ENCODE assay signal across 11 mouse cellular contexts in the genomic region with DNA sequence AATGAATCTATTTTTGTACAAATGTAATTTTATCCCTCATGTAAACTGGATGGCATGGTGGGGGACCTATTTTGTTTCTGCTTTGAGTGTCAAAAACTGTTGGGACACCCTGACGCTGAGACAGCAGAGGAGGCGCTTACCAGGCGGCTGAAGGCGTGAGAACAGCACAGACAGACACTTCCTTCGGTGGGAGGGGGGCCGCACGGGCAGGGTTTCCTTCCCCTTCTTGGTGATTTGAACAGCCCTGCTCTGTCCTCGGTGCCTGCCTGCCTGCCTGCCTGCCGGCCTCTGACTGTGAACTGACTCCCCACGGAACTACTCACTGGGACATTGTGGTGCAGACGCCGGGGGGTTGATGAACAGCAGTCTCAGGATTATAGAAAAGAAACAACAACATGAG.
A peak's percentile ranks its signal among the peaks of the same experiment; 100 is the strongest.
DNase-seq lines count a peak whose midpoint lies in the region; ATAC-seq and TF ChIP-seq lines count a peak whose summit lies in the region.
"Had no signal": no experiment of that assay in that cellular context is flagged by ENCODE, and none has a peak within 500 bp of the region (broad histone marks: within the 10 kb centered on the region; RNA-seq: fewer than 3 reads in every experiment).

No protein-coding gene starts in this region.

- DNase-seq in liver (peak; percentile 44), adipocyte (ENCODE audit: low spot score) (peak; percentile 24)
- DNase-seq in liver, embryonic 11.5 days (ENCODE audit: low spot score): no peak
- DNase-seq in kidney, postnatal 4 days: peak; percentile 51 to 61
- no peak for DNase-seq in layer of hippocampus, postnatal 10 days (ENCODE audit: low spot score in 2 of 2)
- DNase-seq in cerebellum, adult 11-12 months: no peak
- DNase-seq: cerebellum, adult 2 months; embryo, embryonic 11 days; gastrocnemius, postnatal 36 days had no signal

- H3K4me1 ChIP-seq in liver, embryonic 11.5 days (replicated peaks; ENCODE audit: control insufficient read depth, insufficient read depth, low read length): peaks cover 18% of the 10 kb centered on the region
- H3K4me1 ChIP-seq in bone marrow macrophage, adult 2 months (ENCODE audit: control insufficient read depth, insufficient read depth, low read length): peaks cover 56% of the 10 kb centered on the region

- 42% methylated on average over 12 of the region's 12 CpGs for WGBS in liver, embryonic 11.5 days

- H3K27ac ChIP-seq in liver, embryonic 11.5 days (ENCODE audit: low read depth, low read length): no peak overlapping the region
- H3K27ac ChIP-seq in bone marrow macrophage, adult 2 months (ENCODE audit: insufficient read depth, low read depth, low read length): peak overlapping the region; percentile 44

- H3K4me2 ChIP-seq in liver, embryonic 11.5 days: no peak overlapping the region

- peaks cover 5% of the 10 kb centered on the region; the same call in 1 of the 2 replicates for H3K36me3 ChIP-seq in liver, embryonic 11.5 days (ENCODE audit: control insufficient read depth, insufficient read depth, low read length)

- TF ChIP-seq POLR2A in bone marrow macrophage, adult 2 months (IDR thresholded peaks at IDR 0.05; ENCODE audit: borderline replicate concordance, low read depth, low read length): no peak

- H3K27me3 ChIP-seq in liver, embryonic 11.5 days (replicated peaks; ENCODE audit: control insufficient read depth, insufficient read depth, low read length): no peaks in the 10 kb centered on the region

- no peak overlapping the region for H3K4me3 ChIP-seq in liver, embryonic 11.5 days (ENCODE audit: low read depth, low read length)
- no peak overlapping the region for H3K4me3 ChIP-seq in bone marrow macrophage, adult 2 months (ENCODE audit: insufficient read depth, low read length)

- no peak for ATAC-seq in liver, embryonic 11.5 days (replicated peaks; ENCODE audit: low FRiP score)
- ATAC-seq: intestine, postnatal 0 days had no signal

- H3K9me3 ChIP-seq in liver, embryonic 11.5 days (ENCODE audit: control insufficient read depth, low read length): no peaks in the 10 kb centered on the region

- no peak for TF ChIP-seq CTCF in bone marrow macrophage, adult 2 months (IDR thresholded peaks at IDR 0.05; ENCODE audit: low read depth, low read length)

- no peak overlapping the region for H3K9ac ChIP-seq in liver, embryonic 11.5 days (ENCODE audit: low read depth, low read length)

Comparison
In these comparisons a context has a peak if more than half of its experiments do, and no peak if none do; other contexts are left out.
1. DNase-seq: peak in liver (single experiment), adipocyte (single experiment) and kidney, postnatal 4 days (2 of 2); none in liver, embryonic 11.5 days (single experiment), layer of hippocampus, postnatal 10 days (0 of 2) and cerebellum, adult 11-12 months (single experiment).